Mouse (Mus musculus) ES-Bruce4 (cell line): ENCODE data around the gene Chat. TPM values are rescaled to one million over a fixed set of nuclear protein-coding genes. Genes with fewer than 3 reads are reported as not detected.
A peak's percentile ranks its signal among the peaks of the same experiment; 100 is the strongest.

ENCODE experiments used
- H3K27ac ChIP-seq: 2 replicates; pipeline ENCODE4 v1.5.1; 2012; ENCODE audit warnings: low read length, inconsistent platforms; ENCODE audit not compliant: insufficient read depth
- H3K27me3 ChIP-seq: 2 replicates; pipeline ENCODE4 v1.6.1; 2012; ENCODE audit warnings: mild to moderate bottlenecking, low read length, inconsistent platforms; ENCODE audit not compliant: control insufficient read depth, poor library complexity, insufficient read depth, severe bottlenecking
- H3K36me3 ChIP-seq: 2 replicates; pipeline ENCODE4 v1.6.1; 2012; ENCODE audit warnings: inconsistent platforms, mild to moderate bottlenecking, low read length, moderate library complexity; ENCODE audit not compliant: control insufficient read depth, poor library complexity, insufficient read depth, severe bottlenecking
- H3K4me1 ChIP-seq: one replicate; pipeline ENCODE4 v1.8.1; 2011; ENCODE audit warnings: low read length; ENCODE audit not compliant: control insufficient read depth, insufficient read depth
- H3K4me3 ChIP-seq: 2 replicates; pipeline ENCODE4 v1.5.1; 2011; ENCODE audit warnings: low read depth, mild to moderate bottlenecking, low read length
- H3K9ac ChIP-seq: 2 replicates; pipeline ENCODE4 v1.6.1; 2012; ENCODE audit warnings: low read depth, mild to moderate bottlenecking, inconsistent platforms; ENCODE audit not compliant: poor library complexity, severe bottlenecking
- H3K9me3 ChIP-seq: replicated peaks from 2 replicates; pipeline ENCODE4 v1.6.1; 2012; ENCODE audit warnings: mild to moderate bottlenecking, low read length, inconsistent platforms; ENCODE audit not compliant: control insufficient read depth, poor library complexity, insufficient read depth, severe bottlenecking
- CTCF ChIP-seq: IDR thresholded peaks from one replicate; pipeline ENCODE4 v1.8.1; 2011; ENCODE audit warnings: low read depth, low read length
- EP300 ChIP-seq: IDR thresholded peaks from 2 replicates; pipeline ENCODE4 v1.6.1; 2011; ENCODE audit warnings: low read depth, low read length; ENCODE audit not compliant: insufficient read depth
- POLR2A ChIP-seq: IDR thresholded peaks from one replicate; pipeline ENCODE4 v1.8.1; 2011; ENCODE audit warnings: low read length; ENCODE audit not compliant: insufficient read depth
- polyA plus RNA-seq: library from polyadenylated mRNA; stranded (reverse); fragments of >200 nt; gene quantifications from 2 replicates; pipeline ENCODE4 v1.2.4, GENCODE M21; 2011; ENCODE audit warnings: low read depth; ENCODE audit not compliant: missing spikeins, insufficient read depth, insufficient read length

Chat gene
- polyA plus RNA-seq, 1 experiment, result not detected

DNA sequence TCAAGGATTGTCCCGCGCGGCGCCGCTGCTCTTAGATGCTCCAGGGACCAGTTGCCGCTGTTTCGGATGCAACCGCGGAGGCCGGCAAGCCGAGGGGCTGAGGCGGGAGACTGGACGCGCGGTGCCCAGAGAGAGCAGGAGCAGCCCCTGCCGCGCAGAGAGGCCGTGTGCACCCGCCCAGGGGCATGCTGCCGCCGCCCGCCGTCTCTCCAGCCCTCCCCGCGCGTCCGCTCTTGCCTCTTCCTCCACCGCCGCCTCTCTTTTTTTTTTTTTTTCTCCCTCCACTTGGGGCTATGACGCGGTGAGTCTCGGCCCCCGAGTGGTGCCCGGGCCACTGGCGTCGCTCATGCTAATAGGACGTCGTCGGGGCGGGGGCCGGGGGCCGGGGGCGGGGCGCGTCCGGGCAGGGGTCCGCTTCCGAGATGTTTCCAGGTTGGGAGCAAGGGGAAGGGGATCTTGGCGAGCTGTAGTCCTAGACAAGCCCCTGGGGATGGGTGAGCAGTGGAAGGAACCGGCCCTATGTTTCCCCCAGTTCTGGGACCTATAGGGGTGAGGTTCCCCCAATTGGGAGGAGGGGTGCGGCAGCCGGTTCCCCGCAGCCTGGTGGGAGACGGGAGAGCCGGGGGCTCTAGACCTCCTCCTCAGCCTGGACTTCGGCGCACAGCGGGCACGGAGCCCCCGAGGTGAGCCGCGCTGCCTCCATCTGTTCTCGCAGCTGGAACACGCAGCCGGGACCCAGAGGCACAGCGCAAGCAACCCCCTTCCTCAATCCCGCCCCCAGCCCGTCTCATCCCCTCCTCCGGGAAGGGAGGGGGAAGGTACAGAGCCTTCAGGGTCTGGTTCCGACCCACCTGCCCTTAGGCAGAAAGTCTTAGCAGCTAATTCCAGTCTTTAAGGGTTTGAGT is 936 bp downstream of the Chat start, which contains the start of gene Slc18a3:
Gene Slc18a3 (minus strand): TSS at position 250 of the 905 bp plus-strand sequence.
- TF ChIP-seq EP300 (no peak), POLR2A (no peak), CTCF (no peak)
- Histone ChIP-seq H3K9me3 (no peaks in the 10 kb centered on the region), H3K4me1 (peaks cover 3% of the 10 kb centered on the region), H3K9ac (peak within 1 kb of the TSS; percentile 73), H3K36me3 (no peaks in the 10 kb centered on the region), H3K27ac (no peak within 1 kb of the TSS), H3K4me3 (peak within 1 kb of the TSS; percentile 37), H3K27me3 (peaks cover 16% of the 10 kb centered on the region)

DNA sequence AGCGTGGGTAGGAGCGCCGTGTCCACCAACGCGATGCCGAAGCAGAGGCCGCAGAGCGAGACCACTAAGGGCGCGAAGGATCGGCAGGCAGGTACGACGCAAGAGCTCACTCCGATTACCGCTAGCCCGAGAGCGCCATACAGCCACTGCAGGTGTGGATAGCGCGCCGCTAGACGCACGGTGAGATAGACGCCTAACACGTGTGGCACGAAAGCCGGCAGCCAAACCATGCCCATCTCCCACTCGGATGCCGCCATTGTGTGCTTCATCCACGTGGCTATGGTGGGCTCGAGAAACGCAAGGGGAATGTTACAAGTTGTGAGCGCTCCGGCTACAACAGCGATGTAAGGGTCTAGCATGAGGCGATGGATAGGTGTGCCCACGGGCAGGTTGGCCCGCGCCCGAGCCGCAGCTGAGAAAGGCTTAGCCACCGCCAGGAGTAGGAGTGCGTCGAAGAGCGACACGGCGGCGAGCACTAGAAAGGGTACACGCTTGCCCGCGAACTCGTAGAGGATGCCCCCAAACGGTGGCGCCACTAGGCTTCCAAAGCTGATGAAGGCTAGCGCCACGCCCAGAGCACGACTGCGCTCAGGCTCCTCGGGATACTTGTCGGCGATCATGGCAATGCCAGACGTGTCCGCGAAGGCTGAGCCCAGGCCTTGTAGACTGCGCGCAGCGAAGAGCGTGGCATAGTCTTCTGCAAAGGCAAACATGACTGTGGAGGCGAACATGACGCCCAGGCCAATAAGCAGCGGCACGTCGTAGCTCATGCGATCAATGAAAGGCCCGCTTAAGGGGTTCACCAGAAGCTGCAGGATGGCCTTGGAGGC is 2.4 kb downstream of the Chat start:
- H3K27ac ChIP-seq, result no peak overlapping the region
- no peaks in the 10 kb centered on the region for H3K9me3 ChIP-seq
- TF ChIP-seq CTCF (peak; percentile 13), EP300 (no peak)
- H3K36me3 ChIP-seq, result no peaks in the 10 kb centered on the region
- H3K9ac ChIP-seq, result no peak overlapping the region
- peaks cover 16% of the 10 kb centered on the region for H3K27me3 ChIP-seq
- peaks cover 3% of the 10 kb centered on the region for H3K4me1 ChIP-seq
- peak overlapping the region; percentile 37 for H3K4me3 ChIP-seq

GRCm38 (mm10) chr14:32452552-32452951 is 13.2 kb downstream of the Chat start:
- no peak for TF ChIP-seq CTCF
- no peak for TF ChIP-seq POLR2A
- TF ChIP-seq EP300, result no peak
- Histone ChIP-seq H3K9me3 (no peaks in the 10 kb centered on the region), H3K4me3 (no peak overlapping the region), H3K27ac (no peak overlapping the region), H3K36me3 (no peaks in the 10 kb centered on the region), H3K27me3 (no peaks in the 10 kb centered on the region), H3K4me1 (no peaks in the 10 kb centered on the region), H3K9ac (no peak overlapping the region)

DNA sequence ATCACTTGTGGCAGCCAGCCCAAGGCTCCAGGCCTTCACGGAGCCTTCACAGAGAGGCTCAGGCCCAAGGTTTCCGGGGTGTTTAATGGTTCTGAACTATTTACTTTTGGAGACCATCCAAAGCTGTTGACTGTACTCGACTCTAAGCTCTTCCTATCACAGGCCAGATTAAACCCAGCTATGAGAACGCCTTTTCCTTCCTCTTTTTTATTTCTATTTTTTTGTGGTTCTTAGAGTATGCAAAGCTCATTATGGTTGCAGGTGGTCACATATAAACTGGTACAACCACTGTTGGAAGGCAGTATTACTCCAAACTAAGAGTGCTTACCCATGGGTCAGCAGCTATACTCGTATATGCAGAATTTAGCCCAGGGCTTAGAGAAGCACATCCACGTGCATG is 18.8 kb downstream of the Chat start:
- Histone ChIP-seq H3K4me3 (no peak overlapping the region), H3K9me3 (no peaks in the 10 kb centered on the region), H3K4me1 (no peaks in the 10 kb centered on the region), H3K27ac (no peak overlapping the region), H3K36me3 (no peaks in the 10 kb centered on the region), H3K9ac (no peak overlapping the region), H3K27me3 (no peaks in the 10 kb centered on the region)
- TF ChIP-seq EP300 (no peak), CTCF (no peak), POLR2A (no peak)

- TF ChIP-seq POLR2A, result no peak
- no peak for TF ChIP-seq EP300
- no peak for TF ChIP-seq CTCF
- no peaks in the 10 kb centered on the region for H3K4me1 ChIP-seq
- no peaks in the 10 kb centered on the region for H3K27me3 ChIP-seq
- no peak overlapping the region for H3K9ac ChIP-seq
- no peaks in the 10 kb centered on the region for H3K9me3 ChIP-seq
- H3K36me3 ChIP-seq, result no peaks in the 10 kb centered on the region
- no peak overlapping the region for H3K4me3 ChIP-seq
- H3K27ac ChIP-seq, result no peak overlapping the region
Measured at GRCm38 (mm10) chr14:32443446-32443845, 22.3 kb downstream of the Chat start.

GRCm38 (mm10) chr14:32439744-32440143 is 26.0 kb downstream of the Chat start:
- Histone ChIP-seq H3K9me3 (no peaks in the 10 kb centered on the region), H3K27ac (no peak overlapping the region), H3K4me3 (no peak overlapping the region), H3K27me3 (no peaks in the 10 kb centered on the region), H3K9ac (no peak overlapping the region), H3K36me3 (no peaks in the 10 kb centered on the region), H3K4me1 (no peaks in the 10 kb centered on the region)
- TF ChIP-seq POLR2A, result no peak
- no peak for TF ChIP-seq CTCF
- TF ChIP-seq EP300, result no peak
